Mouse (Mus musculus) kidney, adult 18-20 months (tissue): Measurements from ENCODE around the gene Bag2.
"Not testable (repeated sequence)": the region's sequence is repeated elsewhere in the genome, so short reads cannot be mapped to it uniquely, and the experiment has no call there.

Experiments used
- DNase-seq: peaks from one replicate; pipeline ENCODE4 v3.0.0; 2021

The Bag2 gene

DNA sequence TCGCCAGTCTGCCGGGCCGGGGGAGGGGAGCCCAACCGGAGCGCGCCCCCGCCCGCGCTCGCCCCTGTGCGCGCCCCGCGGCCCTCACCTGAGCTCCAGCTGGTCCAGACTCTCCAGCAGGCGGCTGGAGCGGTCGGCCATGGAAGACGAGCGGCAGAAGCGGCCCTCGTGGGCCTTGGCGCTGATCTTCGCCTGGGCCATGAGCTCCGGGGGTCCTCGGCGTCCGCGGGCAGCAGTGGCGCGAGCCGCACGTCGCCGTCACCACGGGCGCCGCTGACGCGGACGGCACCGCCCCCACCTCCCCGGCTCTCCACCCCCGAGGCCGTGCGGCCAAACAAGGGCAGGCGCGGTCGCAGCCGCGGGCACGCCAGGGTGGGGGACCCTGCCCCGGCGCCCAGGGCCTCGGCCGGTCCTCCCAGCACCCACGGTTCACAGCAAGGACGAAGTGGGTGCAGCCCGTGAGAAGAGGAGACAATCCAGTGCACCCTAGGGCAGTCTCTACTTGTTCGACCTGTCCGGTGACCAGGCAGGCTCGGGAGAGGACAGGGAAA is at the start of gene Bag2:
TSS of gene Bag2 (minus strand) at position 305 of the 551 bp plus-strand sequence.
- DNase-seq, result peak; percentile 68

- DNase-seq, result no peak
Observed at GRCm38 (mm10) chr1:33803323-33803722, 45.7 kb upstream of the Bag2 start.

DNA sequence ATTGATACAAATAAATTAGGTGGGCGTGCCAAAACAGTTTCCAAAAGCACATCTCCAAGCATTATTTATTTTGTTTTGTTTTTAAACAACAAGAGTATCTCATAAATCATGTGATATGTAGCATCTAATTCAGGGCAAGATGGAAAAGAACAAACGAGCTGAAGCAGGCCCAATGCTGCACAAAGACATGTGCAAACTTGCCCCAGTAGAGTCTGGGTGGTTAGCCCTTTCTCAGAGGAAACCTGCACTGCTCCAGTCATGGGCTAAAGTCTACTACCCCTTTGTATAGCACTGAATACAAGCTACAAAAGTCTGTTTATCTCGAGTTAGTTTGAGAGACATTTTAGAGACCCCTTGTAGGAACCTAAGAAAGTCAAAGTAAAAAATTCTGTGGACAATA is 42.0 kb upstream of the Bag2 start:
- no peak for DNase-seq

GRCm38 (mm10) chr1:33788493-33788892 is 30.9 kb upstream of the Bag2 start:
- no peak for DNase-seq

- no peak for DNase-seq
Observed at GRCm38 (mm10) chr1:33788072-33788471, 30.5 kb upstream of the Bag2 start.

DNA sequence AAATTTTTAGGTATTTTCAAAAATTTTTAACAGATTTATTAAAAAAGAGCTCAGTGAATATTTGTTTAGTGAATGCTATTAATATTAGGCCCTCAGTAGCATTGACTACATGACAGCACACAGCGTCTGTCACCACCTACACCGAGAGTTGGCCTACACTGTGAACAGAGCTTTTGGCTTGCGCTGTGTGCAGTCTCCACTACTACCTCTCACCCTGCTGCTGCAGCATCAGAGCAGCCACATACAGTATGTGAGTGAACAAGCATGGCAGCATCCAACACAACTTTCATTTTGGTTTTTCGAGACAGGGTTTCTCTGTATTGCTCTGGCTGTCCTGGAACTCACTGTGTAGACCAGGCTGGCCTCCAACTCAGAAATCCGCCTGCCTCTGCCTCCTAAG is 27.0 kb upstream of the Bag2 start:
- no peak for DNase-seq

GRCm38 (mm10) chr1:33776175-33776611 is 18.6 kb upstream of the Bag2 start:
- no peak for DNase-seq

DNA sequence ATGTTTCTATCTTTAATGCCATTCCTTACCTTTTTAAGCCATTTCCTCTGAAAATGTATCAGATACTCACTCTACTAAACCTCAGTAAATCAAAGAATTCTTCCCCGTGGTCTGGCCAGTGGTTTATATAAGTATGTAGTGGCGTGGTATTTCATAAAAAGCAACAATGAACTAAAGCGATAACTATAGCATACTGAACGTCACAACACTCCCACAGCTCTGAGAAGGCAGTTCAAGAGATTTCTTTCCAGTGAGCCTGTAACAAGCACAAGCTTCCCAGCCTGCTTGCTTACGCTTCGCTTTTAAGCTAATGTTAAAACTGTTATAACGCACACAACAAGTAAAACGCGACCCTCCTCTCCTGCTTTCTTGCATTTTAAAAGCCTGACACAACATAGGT is 14.5 kb upstream of the Bag2 start:
- DNase-seq, result no peak

DNA sequence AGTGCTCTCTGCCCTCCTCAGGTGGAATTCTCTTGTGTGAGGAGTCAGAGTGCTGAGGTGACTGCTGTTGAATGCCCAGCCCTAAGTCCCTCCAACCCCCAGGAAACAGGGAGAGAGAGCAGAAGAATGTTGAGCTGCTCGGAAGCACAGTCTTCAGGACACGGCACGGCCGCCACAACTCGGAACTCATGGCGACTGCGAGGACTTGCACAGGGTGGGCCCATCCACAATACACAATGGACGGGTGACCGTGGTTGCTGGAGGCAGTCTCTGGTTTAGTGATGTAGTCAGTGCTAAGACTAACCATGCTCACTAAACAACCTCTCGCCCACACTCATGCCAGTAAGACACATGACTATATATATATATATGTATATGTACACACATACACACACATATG is 14.0 kb upstream of the Bag2 start:
- no peak for DNase-seq

GRCm38 (mm10) chr1:33768827-33769226 is 11.2 kb upstream of the Bag2 start:
- DNase-seq, result no peak

DNA sequence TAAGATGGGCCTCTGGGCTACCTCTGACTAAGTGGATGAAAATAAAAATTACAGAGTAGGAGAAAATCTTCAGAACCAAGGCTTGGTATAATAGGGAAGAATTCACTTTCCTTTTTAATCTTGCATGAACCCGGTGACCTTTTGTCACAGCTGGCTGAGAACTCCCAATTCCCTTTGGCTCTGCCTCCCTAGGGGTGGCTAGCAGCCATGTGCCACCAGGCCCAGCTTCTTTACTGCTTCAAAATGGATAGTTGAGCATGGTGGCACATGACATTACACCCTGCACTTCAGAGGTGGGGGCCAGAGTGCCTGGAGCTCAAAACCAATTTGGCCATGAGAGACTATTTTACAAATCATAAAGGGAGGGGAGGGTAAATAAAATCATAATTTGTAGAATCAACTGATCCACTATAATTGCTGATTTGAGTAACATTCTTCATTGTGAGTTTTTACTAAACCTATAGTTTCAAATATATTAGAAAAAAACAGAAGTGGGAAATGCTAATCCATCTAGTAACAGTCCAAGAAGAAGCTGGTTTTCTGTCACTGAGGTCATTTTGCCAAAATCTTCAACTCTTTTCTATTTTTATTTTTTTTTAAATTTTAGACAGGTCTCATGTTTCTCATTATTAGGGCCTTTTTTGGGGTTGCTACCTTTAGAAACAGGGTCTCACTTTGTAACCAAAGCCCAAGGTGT is 10.6 kb upstream of the Bag2 start:
- DNase-seq, result no peak

DNA sequence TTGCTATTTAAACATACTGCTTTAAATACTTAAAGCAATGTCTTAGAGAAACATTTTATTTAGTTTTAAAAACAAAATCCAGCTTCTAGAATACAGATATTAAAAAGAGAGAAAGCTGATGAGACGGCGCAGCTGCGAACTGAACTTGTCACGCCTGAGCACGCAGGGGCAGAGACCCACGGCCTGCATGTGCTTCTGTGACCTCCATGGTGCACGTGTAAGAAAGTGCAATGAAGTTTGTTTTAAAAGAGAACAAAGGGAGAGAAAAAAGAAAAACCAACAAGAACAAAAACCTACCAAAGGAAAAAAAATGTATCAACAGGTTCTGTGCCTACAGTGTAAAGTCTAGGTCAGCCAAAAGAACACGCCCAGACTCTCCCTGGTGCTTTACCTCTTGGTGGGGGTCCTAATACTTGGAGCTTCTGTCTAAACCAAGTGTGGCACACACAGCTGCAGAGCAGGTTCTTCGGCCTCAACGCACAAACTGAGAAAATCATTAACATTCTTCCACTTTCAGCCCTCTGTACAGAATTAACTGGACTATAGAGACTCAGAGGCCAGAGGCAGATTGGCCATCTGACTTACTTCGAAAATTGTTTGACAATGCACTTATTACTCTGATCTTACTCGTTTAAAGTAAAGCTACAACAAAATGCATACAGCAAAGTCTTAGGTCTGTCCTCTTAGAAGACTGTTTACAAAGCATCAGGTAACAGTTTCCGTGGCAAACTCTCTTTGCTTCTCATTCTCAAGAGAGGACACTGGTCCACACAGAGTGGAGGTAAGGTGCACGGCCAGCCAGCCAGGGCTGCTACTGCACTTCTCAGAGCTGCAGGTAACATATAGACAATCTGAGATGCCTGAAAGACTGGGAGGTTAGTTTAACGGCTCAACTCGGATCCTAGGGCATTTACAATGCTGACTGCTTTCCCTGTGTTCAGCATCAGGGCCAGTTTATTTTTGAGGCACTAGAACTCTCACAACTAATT is 9.2 kb upstream of the Bag2 start:
- DNase-seq, result no peak

DNA sequence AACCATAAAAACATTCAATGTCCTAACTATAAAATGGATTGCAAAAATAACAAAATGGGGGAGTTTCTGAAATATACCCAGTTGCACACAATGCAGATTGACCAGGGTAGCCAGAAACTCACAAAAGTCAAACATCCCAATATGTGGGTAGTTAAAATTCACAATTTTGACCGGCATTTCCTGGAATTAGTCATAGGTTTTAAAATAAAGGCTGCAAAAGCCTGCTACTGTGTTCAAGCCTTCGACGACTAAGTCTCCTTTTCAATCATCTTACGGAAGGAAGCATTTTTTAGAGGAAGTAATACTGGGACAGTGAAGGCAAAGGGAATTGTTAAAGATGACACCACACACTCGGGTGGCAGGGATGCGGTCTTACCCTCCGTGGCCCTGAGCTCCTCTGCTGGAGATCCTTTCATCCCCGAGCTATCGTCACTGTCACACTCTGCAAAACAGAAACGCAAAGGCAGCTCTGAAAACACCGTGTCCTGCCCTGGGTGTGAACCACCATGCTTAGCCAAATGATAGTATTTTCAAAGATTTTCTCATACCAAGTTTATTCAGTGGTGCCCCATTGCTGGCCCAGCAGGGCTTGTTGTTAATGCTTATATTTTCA is 8.0 kb upstream of the Bag2 start:
- DNase-seq, result no peak

DNA sequence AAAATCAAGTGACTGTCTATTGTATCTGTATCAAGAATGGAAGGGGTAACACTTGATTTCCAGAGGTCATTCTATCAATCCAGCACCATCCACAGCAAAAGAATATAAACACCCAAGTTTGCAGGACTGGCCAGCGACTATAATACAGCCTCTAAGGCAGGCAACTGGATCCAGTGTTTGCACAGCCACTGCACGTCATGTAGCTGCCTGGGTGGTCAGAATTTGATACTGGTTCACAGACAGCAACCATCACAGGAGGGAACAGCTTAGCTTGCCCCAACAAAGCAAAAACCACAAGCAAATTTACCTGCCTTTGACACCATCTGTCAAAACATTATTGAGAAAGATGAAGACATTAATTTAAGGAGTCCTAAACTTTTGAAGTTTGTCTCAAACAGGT is 6.2 kb upstream of the Bag2 start:
- DNase-seq, result no peak

- DNase-seq, result peak; percentile 4
Observed at GRCm38 (mm10) chr1:33758488-33758887, 893 bp upstream of the Bag2 start.

GRCm38 (mm10) chr1:33757033-33757413 is 572 bp downstream of the Bag2 start:
- peak; percentile 29 for DNase-seq

DNA sequence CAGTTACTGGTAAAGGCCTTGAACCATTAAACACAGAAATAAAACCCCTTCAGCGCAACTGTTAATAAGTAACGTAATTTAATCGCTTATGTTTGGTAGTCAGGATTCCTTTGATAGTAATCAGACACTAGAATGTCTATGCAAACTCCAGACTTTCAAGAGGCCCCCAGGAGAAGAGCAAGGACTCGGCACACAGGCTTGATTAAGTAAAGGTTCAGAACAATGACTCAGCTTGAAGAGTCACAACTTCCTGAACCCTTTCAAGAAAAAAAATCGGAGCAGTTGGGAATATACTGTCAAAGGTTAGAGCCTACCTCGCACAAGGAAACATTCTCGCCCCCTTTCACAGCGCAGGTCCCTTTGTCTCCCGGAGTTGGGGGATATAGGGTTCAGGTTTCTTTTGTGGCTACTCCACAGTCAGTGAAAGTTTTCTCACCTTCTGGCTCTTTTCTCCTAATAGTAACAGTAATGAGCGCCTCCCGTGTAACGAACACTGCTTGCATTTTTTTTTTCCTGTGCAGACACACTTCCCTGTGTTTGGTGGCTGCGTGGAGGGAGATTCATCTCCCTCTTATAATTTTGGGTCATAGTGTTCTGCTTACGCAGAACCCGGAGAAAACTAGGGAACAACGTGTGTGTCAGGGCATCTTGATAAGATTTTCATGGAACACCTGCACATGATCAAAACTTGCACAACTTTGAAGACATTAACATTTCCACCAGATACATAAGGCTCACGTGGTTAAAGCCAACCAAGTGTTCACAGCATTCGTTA is 1.1 kb downstream of the Bag2 start:
- peak; percentile 6 for DNase-seq

DNA sequence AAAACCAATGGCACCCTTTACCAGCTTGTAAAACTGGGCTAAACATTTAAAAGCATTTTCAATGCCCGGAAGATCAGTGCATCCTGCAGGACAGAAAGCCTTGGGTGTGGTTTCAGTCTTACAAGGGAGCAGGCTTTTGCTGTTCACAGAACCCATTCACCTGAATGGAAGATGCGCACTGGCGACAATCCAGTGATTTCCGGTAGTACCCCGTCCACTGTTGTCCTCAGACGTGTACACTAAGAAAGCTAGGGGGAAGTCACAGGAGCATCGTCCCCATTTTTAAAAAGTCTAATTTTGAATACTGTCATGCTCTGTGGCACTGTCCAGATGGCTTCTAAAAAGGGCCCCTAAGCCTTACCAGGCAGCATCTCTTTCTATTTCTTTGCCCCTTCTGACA is 1.8 kb downstream of the Bag2 start:
- DNase-seq, result no peak

DNA sequence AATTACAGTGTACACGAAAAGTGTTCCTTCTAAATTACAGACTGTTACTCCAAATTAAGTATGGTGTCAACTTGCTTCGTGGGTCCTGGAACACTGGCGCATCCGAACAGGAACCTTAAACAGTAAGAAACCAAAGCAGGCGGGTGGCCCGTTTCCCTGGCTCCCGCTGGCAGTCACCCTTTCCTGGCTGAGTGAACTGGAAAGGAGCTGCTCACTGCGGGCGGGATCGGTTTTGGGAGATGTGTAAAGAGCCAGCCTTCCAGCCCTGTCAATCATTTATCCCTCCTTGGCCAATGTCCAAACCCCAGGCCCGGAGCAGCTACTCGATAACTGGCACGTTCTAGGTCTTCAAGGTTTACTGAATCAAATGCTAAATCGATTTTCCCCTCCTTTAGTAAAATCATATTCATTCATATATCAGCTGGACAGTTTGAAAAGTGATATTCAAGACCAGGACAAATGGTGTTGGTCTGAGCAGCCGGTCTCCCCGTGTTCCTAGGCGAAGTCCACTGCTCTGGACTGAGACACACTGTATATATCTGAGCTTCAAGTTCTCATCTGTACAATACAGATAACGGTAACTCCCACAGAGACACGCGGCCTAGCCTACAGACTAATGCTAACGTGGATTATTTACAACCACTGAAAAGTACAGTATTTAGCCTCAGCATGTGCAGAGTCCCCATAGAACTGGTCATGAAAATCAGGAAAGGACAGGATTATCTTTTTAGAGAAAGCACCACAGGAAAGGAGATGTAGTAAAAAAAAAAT is 2.4 kb downstream of the Bag2 start:
- DNase-seq, result peak; percentile 82

- peak; percentile 44 for DNase-seq
Observed at GRCm38 (mm10) chr1:33754089-33754488, 3.5 kb downstream of the Bag2 start.

- DNase-seq, result no peak
Observed at GRCm38 (mm10) chr1:33751283-33751682, 6.3 kb downstream of the Bag2 start.

DNA sequence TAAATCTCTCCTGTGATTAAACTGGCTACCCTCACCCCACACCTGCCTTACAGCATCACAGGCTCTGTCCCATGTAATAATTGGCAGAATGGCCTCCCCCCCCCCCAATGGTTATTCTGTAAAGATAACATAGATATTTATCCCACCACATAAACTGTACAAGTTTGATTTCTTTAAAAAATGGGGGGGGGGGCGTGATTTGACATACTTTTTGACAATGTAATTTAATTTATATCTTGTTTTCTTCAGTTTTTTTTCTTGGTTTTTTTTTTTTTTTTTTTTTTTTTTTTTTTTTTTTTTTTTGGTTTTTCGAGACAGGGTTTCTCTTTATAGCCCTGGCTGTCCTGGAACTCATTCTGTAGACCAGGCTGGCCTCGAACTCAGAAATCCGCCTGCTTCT is 7.9 kb downstream of the Bag2 start:
- DNase-seq, result not testable (repeated sequence)
